Mouse (Mus musculus) c-Kit-positive CD71-negative TER-119-negative erythroid progenitor cells, embryonic 14.5 days (primary cell): ENCODE data around the gene Myh10.

Experiments
- DNase-seq: peaks from one replicate; pipeline ENCODE4 v3.0.0-alpha.2; 2013; ENCODE audit warnings: low read depth

Gene Myh10

DNA sequence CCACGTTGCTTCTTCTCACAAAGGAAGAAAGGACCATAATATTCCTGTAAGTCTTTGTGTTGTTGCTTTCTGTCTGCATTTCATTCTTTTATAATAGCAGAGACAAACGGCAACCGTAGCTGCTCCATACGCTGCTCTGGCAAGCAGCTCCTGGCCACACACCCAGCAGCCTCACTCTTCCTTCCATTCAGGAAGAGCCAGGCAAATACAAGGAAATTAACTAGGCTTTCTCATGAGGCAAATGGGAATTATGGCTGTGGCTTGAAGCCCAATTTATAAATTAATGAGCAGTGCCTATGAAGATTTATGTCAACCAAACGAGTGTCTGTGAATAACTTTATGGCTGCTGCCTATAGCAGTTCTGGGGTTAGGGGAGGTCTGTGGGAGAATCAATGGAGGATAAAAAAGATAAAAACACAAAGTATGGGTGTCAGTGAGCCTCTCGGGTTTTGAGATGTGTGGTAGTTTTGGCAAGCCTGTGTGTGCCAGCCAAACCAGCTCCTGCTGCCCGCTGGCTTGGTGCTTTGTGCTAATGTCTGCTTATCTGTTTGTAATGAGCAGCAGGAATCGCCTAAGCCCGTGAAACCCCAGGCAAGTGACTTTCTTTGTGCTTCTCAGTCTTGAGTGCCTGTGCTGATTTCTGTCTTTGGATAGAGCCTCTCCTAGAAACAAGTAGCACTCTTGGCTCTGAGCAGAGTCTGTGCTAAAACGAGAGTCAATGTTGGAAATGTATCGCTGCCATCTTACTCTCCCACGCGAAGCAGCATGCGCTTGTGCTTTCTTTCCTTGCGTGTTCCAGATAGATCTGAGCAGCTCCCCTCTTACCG is 54.2 kb downstream of the Myh10 start:
- no peak for DNase-seq

DNA sequence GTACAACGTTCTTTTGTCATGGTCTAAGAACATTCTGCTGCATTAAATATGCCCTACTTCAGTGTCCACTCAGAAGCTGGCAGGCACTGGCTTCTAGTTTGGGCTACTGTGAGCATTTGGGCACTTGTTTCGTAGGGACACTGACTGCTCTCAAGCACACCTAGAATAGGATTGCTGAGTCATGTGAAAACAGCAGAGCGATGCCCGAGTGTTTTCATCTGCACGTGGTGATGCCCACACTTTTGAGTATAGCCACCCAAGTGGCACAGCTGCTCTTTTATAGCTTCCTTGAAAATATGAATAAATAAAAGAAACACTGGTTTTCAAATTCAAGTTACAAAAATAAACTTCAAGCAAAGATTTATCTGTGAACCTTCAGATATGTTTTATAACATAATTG is 56.8 kb downstream of the Myh10 start:
- DNase-seq, result no peak

DNA sequence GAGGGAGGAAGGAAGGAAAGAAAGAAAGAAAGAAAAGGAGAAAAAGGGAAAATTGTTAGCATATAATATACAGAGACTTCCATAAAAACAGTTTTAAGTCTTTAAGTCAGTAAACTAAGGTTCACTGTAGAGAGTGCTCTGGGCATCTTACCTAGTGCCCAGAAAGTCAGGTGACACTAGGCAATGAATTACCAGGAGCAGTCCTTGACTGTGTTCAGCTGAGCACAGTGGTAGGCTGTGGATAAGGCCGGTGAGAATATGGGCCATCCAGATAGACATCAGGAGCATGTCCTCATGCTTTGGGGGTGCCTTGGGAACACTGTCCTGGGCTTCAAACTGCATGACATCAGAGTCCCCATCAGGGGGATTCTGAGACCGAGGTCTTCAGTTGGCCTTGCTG is 58.8 kb downstream of the Myh10 start:
- no peak for DNase-seq

DNA sequence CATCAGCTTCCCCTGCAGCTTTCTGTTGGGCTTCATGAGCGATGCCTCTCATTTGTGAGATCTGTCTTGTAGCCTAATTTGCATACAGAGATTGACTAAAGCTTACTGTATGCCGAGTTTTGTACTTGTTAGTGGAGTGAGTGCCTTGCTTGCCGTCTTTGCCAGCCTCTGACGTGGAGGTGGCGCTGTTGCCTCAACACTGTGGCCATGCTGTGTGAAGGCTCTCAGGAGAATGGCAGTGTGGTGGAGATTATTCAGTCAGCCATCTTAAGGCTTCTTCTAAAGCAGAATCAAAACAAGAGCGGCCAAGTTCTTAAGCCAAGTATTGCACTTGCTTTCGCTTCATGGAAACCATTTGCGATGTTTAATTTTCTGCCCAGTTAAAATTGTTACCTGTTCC is 59.6 kb downstream of the Myh10 start:
- DNase-seq, result no peak

DNA sequence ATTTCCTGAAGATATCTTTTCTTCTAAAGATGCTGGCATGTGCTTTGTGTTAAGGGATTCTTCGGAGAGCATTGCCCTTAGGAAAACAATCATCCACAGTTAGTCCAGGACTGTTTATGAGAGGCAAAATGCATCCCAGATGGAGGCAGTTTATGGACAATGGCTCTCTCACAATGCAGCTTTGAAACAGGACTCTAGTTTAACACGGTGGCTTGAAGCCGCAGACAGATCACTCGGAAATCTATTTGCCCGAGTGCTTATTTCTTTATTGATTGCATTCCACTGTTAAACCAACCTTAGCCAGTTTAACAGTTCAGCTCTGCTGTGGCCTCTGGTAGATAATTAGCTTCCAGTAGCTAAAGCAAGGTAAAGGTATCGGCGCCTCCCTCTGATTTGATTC is 62.9 kb downstream of the Myh10 start:
- DNase-seq, result no peak

DNA sequence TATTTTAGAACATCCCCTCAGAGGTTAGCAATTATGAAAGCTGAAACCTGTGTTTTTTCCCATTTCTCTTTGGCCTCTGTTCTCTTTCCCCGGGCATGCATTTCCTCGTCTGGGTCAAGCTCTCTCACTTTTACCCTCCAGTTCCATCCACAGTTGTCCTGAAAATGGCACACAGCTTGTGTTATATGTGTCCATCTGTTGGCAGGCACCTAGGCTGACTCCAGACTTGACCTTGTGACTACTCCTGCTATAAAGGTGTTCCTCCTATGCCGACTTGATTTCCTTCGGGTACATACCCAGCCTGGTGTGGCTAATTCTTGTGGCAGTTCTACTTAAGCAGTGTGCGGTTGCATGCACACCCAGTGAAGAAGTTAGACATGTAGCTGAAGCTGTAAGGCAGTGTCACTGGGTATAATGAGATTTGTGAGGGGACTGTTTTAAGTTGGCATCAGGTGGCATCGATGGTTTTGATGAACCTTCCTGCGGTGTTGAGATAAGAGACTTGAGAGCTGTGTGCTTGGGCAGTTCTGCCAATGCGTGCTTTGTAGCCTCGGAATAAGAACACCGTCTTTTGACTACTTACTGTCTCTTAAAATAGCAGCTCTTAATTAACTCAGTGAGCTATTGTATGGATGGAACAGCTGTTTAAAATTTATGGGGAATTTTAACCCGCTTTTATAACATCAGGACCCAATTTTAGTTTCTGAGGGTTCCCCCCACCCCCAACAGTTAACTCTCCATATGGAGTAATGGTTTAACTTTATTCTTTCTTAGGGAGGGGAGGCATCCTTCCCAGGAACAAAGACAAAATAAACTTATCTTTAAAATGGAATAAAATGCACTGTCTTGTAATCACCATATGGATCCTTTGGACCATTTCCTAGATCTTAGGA is 65.3 kb downstream of the Myh10 start:
- no peak for DNase-seq

DNA sequence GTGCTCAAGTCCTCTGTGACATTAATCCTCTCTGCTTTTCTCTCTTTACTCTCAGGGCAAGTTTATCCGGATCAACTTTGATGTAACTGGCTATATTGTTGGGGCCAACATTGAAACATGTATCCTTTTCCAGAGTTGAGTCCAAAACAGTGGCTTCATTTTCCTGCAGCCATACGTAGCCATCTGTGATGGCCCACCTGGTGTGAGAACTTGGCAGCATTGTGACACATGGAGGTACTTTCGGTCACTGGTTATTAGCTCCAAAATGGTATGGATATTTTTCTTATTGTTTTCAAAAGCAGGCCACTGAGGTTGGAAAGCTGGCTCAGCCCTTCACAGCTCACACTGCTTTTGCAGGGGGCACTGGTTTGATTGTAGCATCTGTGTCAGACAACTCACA is 68.3 kb downstream of the Myh10 start:
- DNase-seq, result no peak

DNA sequence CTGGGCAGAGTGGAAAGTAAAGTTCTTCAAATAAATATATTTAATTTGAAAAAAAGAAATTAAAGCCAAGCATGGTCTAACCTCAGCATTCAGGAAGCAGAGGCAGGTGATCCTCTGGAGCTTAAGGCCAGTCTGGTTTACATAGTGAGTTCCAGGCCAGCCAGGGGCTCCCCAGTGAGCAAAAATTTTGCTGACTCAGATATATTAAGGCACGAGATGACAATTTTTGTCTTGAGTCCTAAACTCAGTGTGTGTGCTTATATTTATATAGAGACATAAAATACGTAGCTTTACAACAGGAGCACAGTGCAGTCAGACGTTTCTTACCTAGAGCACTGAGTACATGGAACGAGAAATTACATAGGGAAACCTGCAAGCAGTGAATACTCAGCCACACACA is 69.8 kb downstream of the Myh10 start:
- no peak for DNase-seq

DNA sequence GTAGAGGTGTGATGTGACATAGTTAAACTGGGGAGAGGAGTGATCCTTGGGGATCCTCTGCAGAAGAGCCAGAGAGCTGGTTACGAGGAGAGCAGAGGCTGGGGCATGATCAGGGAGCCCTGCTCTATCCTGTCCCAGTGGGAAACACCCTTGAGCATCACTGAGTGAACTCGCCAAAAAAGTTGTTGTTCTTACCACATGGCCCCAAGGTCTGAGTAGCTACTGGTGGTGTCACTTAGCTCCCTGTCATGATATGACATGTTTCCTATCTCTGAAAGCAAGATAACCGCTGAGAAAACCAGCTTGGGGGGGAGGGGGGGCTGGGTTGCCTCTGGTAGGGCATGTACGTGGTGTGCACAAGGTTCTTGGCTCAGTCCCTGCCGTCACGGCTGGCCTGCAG is 70.3 kb downstream of the Myh10 start:
- DNase-seq, result no peak

DNA sequence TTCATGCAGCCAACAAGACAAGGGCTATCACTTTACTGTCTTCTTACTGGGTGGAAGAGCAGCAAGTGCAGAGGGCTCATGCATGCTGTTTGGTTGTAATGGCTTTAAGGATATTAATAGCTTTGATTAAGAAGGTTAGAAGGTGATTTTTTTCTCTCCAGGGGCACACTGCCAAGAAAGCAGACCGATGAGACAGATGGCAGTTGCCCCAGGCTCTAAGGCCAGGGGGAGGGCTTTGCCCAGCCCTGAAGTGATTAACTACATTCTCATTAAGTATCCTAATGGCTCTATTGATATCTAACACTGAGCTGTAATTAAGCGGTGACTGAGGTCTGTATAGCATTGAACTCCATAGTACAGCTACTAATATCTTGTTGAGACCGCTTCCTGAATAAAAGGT is 73.3 kb downstream of the Myh10 start:
- no peak for DNase-seq

DNA sequence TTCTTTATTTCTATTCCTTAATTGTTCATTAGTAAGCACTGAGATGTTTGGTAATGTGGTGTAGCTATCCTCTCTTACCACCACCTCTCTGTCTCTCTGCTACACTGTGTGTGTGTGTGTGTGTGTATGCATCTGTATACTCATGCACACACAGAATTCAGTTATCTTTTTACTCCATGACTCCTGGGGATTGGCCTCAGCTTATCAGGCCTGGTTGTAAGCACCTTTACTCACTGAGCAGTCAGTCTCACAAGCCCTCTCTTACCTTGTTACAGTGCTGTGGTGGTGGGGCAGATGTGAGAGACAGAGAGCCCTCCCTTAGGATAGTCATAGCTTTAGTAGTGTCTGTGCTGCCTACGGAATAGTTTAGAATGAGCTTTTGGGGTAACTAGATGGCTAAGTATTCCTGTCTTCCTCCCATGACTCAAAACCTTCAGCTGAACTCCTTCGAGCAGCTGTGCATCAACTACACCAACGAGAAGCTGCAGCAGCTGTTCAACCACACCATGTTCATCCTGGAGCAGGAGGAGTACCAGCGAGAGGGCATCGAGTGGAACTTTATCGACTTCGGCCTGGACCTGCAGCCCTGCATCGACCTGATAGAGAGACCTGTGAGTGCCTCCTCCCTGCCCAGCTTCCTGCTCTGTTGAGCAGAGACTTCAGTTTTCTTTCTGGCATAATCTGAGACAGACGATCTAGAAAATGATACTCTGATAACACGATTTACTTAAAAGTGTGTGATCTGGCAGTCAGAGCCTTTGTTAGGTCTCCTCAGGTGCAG is 76.6 kb downstream of the Myh10 start:
- DNase-seq, result no peak

DNA sequence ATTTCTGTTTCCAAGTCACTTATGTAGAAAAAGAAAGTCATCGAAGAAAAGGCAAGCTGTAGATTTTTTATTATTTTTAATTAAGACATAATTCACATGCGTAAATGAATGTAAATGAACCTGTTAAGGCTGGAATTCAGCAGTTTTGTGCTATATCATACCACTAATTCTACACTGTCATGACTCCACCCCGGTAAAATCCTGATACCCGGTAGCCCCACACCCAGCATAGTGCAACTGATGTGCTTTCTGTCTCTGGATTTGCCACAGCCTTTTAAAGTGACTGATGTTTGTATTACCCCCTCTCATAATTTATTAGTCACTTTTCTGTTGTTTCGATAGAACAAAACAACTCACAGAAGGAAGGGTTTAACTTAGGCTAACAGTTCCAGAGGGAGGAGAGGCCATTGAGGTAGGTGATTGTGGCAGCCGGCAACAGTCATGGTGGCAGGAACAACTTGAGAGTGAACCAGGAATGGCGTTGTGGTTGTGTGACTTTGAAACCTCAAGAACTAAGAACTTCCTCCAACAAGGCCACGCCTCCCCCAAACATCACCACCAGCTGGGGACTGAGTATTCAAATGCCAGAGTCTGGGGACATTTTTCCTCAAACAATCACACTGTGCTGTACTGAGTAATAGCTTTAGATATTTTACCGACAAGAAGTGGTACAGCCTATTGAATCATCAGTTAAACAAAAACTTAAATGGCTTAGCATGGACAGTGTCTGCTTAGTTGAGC is 78.6 kb downstream of the Myh10 start:
- no peak for DNase-seq

DNA sequence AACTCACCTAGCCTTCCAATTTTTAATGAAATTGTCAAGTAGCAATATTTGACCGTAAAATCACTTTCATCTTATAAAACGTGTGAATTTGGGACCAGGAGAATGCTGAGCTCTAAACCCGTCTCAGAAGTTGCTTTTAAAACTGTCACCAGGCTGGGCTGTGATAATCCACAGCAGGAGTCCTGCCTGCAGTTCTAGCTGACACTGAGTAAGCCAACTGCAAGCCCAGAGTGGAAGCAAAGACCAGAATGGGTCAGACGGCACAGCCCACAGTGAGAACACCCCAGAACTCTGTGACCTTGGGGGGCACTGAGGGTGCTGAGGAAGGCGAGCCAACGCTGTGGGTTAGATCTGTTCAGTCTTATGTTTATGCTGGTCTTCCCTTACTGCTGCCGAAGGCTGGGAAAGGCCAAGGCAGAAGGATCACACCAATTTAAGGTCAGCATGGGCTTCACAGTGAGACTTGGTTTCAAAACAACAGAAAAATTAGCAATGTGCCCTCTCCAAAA is 84.8 kb downstream of the Myh10 start:
- no peak for DNase-seq

DNA sequence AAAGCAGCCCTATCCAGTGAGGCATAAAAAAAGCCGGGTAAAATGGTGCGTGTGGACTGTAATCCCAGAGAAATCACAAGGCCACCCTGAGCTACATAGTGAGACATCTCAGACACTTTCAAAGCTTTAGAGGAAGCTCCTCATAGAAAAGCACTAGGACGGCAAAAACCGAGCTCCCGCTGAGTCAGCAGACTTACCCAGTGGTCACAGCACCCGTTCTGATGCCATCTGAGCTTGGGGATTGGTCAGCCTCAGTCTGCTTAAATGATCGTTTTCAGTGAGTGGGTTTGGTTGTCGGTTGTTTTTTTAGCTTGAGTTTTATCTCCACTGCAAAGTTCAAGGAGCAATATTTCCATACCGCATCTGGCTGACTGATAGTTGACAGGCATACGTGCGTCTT is 86.6 kb downstream of the Myh10 start:
- no peak for DNase-seq

DNA sequence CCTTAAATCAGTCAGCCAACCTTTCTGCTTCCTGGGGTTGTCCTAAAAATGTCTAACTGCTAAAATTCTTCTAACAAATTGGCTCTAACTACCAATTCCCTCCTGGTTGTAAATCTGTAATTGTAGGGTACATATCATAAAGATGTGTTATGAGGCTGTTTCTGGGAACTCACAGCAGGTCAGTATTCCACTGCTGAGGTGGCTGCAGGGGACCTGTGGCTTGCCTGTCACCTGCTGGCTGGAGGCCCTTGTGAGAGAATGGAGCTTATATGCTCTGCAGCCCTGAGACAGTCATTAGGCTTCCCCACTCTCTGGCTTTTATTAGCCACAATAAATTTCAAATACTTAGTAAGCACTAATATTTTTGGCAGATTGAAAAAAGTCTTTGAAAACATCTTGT is 87.5 kb downstream of the Myh10 start:
- no peak for DNase-seq

DNA sequence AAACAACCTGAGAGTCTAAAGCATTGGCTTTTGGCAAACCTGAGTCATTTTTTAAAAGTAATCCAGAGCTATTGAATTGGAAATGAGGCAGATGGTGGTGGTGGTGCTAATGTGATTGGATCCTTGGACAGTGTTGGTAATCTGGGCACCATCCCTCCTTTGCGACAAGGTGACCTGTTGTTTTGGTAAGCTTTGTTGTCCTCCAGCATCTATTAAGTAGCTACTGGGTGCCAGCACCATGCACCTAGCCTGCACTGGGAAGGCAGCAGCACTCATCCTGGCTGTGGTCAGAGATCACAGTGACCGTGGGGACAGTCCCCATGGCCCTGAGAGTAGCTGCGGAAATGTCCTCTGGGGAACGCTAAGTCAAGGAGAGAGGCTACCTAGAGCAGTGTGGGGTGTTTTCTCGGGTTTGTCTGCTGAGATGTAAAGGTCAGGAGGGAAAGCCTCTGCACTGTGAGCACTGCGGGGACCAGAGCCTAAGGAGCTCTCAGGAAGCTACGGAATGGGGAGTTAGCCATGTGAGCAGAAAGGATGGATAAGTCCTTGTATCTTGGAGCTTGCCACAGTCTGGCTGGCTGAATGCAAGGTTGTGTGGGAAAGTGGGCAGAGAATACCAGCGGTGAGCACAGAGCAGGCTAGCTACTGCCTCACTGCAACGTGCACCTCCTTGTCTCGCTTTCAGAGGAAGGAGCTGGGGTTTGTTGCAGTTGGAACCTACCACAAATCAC is 88.5 kb downstream of the Myh10 start:
- no peak for DNase-seq

DNA sequence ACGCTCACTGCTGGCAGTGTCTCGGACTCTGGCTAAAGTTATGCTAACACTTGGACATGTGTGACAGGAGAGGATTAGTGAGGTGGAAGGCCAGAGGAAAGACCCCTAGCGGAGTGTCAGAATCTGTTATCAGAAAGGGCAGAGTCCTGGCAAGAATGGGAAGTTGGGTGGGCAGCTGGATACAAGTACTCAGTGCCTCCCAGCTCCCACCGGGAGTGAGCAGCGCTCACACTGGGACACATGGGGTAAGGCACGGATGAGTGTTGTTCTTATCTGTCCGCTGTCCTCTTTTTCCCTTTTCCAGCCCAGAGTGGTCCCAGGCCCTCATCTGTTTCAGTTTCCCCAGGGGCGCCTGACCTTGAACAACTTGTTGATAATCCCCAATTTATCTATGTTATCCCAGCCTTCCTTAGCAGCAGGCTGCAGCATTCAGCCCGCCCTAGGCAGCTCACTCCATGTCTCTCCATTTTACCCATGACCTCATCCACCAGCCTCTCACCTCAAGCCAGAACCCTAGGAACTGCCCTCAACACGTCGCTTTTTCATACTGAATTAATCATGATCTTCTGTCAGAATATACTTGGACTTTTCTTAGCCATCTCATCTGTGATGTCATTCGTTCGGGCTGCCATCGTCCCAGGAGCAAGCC is 89.2 kb downstream of the Myh10 start:
- no peak for DNase-seq

DNA sequence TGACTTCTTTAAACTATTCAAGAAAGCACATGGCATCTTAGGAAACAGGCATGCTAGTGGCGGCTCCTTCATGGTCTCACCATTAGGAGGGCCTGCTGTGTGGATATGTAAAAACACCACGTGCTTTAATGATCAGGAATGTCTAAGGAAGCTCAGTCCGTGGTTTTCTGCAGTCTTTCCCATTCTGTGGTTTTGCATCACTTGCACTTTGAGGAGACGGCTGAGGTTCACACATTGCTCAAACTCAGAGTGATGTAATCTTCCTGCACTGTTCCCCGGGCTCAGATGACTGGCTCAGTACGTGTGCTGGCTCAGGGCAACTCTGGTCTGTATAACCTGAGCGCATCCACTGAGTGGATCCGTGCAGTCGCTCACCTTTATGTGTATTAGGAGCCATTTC is 91.0 kb downstream of the Myh10 start:
- no peak for DNase-seq

DNA sequence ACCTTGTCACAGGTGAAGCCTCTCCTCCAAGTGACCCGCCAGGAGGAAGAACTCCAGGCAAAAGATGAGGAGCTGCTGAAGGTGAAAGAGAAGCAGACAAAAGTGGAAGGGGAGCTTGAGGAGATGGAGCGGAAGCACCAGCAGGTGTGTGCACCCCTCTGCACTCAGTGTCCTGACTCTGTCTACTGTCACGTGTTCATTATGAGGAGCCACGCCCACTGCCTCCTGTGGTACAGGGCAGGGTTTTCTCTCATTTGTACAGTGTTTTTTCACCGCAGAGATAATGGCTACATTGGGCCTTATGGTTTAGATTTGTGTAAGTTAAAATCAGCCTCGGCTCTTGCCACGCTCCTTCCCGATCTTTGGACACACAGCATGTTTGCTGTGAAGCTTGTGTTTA is 94.5 kb downstream of the Myh10 start:
- DNase-seq, result no peak

DNA sequence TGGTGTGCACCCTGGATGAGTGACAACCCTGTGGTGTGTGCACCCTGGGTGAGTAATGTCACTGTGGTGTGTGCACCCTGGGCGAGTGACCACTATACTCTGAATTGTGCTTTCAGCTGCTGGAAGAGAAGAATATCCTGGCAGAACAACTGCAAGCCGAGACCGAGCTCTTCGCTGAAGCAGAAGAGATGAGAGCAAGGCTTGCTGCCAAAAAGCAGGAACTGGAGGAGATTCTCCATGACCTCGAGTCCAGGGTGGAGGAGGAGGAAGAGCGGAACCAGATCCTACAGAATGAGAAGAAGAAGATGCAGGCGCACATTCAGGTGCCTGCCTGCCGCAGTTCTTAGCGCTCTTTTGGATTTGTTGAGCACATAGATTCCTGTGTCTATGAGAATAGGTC is 95.9 kb downstream of the Myh10 start:
- DNase-seq, result no peak

DNA sequence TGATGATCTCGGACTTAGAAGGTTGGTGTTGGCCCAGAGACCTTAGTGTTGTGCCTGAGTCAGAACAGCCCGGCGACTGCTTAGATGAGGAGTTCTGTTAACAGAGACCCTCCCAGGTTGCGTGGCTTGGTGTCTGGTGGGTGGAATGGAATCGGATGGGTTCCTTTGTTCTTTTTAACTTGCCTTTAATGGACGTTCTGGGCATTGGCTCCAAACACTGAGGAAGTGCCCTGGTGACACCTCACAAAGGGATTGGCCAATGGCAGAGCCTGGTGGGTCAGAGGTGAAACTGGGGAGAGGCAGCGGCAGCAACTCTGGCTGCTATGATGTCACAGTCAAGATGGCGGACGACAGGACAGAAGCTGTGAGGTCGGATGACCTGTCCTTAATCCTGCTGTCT is 99.4 kb downstream of the Myh10 start:
- DNase-seq, result no peak
